Mouse (Mus musculus): ENCODE measurements around the gene Zfp239.

Zfp239 gene

DNA sequence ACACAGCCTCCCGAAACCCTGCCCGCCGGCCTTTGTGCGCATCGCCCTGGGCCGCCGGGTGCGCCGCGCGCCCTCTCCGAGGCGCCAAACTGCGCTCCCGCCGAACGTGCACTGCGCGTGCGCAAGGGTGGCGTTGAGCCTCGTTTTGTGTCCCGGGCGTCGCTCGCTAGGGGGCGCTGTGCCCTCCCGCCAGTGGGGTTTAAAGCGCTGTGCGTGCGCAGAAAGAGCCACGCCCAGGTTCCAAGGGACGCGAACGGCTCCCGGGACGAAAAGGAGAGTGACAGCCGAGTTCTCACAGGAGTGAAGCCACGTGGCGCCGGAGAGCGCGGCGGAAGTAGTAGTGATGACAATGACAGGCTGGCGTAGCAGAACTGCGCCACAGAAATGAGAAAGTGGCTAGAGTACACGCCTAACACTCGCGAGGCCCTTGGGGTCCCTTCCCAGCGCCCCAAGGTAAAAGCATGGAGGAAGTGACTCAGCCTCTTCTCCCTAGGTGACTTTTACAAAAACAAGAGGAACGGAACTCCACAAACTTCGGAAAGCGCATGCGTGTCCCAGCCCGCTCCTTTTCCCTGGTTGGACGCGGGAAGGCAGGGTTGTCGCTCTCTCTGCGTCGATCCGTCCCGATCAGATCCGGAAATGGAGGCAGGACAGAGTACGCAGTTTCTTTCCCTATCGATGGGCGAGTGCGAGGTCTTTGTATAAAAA lies 17.7 kb downstream of the Zfp239 start:
- DNase-seq = peak; percentile 99

DNA sequence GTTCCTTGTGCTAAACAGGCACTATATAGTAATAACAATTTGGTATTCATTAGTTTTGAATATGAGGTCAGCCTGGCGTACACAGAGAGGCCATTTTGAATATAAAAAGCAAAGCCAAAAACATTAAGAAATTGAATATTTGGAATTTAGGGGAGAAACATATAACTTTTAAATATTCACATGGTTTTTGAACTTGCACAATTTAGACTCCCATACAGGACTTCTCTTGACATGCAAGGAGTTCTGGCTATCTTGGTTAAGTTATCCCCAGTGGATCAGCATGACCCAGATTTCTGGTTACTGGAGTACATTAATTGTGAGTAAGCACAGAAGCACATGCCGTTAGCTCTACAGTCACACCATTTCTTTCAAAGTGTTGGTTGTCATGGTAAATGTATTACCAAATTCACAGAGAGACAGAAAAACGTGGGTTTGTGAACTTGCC lies 18.5 kb downstream of the Zfp239 start:
- DNase-seq = no peak

- DNase-seq = no peak
Observed at GRCm38 (mm10) chr6:117881229-117881628, 19.3 kb downstream of the Zfp239 start.

GRCm38 (mm10) chr6:117881997-117882396 lies 20.1 kb downstream of the Zfp239 start:
- DNase-seq = peak; percentile 63

DNA sequence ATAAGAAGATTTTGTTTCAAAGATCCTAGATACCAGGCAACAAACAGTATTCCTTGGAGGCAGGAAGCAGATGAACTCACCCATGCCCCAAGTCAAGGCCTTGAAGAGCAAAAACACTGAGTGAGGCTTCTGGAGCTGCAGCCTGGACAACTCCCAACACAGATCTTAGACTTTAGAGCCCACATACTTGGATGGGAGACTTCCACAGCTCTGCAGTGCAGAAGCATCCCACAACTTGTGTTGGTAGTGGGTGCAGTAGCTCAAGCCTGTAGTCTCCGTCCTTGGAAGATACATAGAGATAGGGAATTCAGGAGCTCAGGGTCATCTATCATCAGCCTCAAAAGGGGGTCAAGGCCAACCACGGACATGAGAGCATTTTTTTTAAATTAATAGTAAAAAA lies 24.0 kb downstream of the Zfp239 start:
- no peak for DNase-seq

DNA sequence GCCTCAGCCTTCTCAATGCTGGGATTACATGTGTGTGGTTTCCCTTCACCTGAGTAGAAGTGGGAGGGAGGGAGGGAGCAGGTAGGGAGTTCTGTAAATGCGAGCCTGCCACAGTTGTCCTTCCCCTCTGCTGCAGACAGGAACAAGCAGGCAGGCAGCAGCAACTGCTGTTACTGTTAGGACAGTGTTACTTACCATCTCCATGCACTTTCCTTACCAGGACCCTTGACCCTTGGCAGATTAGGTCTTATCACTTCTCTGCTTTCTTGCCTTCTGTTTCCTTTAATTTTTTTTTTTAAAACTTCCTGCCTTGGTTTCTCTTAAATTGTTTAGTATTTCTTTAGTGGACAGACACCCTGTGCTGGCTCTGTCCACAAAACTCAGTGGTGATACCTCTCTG lies 26.1 kb downstream of the Zfp239 start:
- DNase-seq = no peak

- DNase-seq = no peak
Observed at GRCm38 (mm10) chr6:117888642-117889096, 26.8 kb downstream of the Zfp239 start.

- peak; percentile 26 for DNase-seq
Observed at GRCm38 (mm10) chr6:117890257-117890656, 28.4 kb downstream of the Zfp239 start.

- DNase-seq = peak; percentile 38
Observed at GRCm38 (mm10) chr6:117891369-117892160, 29.7 kb downstream of the Zfp239 start.

DNA sequence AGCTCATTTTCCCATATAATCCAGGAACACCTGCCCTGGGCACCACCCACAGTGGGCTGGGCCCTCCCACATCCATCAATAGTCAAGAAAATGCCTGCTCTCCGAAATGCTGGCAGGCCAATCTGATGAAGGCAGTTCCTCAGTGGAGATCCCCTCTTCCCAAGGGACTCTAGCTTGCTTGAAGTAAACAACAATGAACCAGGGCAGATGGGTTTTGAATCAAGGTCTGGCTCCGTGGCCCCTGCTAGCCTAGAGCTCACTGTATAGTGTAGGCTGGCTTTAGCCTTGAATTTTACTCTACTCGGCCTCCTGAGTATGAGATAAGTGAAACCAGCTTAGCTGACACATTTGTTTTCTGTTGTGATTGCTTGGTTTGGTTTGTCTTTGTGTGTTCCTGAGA lies 30.5 kb downstream of the Zfp239 start:
- no peak for DNase-seq

DNA sequence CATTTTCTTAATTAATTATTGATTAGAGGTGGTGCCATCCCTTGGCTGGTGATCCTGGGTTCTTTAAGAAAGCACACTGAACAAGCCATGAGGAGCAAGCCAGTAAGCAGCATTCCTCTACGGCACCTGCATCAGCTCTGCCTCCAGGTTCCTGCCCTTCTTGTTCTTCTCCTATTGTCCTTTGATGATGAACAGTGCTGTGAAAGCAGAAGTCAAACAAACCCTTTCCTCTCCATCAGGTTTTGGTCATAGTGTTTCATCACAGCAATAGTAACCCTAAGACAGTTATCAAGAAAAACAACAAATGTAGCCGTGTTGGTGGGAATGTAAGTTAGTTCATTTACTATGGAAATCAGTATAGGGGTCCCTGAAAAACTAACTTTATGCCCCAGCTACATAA lies 31.5 kb downstream of the Zfp239 start:
- no peak for DNase-seq

- no peak for DNase-seq
Observed at GRCm38 (mm10) chr6:117897800-117898199, 35.9 kb downstream of the Zfp239 start.

- DNase-seq = peak; percentile 84
Observed at GRCm38 (mm10) chr6:117900126-117901080, 38.5 kb downstream of the Zfp239 start, which contains the start of gene Hnrnpf. Gene Hnrnpf (plus strand): TSS chr6:117900324.

DNA sequence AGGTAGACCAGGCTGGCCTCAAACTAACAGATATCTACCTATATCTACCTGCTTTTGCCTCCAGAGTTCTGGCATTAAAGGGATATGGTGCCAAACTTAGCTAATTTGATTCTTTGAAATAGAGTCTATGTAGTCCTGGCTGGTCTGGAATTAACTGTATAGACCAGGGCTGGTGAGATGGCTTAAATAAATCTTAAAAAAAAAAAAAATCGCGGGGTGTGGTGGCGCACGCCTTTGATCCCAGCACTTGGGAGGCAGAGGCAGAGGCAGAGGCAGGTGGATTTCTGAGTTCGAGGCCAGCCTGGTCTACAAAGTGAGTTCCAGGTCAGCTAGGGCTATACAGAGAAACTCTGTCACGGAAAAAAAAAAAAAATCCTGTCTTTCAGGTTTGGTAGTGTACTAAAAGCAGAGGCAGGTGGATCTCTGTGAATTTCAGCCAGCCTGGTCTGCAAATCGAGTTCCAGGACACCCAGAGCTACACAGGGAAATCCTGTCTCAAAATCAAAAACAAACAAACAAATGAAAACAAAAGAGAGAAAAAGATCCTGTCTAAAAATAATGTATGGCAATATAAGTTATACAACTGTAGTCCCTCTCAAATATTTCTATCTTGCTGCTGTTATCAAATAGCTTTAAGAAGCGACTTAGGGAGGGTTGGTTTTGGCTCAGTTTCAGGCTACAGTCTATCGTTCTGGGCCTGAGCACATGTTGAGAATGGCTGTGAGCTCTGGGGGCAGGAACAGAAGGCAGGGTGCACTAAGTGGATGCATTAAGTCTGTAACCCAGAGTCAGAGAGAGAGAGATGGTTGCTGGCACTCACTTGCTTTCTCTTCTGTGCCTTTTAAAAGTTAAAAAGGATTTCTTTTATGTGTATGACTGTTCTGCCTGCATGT lies 39.9 kb downstream of the Zfp239 start:
- DNase-seq = no peak

- no peak for DNase-seq
Observed at GRCm38 (mm10) chr6:117902556-117902955, 40.7 kb downstream of the Zfp239 start.

DNA sequence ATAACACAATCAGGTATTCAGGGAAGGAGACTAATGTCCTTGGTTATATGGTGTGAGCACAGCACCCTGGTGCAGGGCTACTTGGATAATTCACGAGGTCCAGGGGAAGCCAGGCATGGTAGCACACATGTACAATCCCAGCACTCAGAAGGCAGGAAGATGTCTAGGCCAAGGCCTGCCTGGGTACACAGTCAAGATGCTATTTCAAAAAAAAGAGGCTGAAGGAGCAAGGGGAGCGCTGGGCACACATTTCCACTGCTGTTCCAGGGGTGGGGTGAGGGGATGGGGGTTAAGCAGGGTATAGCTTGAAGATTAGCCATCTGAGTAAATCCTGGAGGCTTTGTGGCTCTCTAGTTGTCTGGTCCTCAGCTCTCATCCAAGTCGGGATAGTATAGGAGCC lies 41.9 kb downstream of the Zfp239 start:
- DNase-seq = no peak

GRCm38 (mm10) chr6:117905260-117905930 lies 43.5 kb downstream of the Zfp239 start:
- no peak for DNase-seq

DNA sequence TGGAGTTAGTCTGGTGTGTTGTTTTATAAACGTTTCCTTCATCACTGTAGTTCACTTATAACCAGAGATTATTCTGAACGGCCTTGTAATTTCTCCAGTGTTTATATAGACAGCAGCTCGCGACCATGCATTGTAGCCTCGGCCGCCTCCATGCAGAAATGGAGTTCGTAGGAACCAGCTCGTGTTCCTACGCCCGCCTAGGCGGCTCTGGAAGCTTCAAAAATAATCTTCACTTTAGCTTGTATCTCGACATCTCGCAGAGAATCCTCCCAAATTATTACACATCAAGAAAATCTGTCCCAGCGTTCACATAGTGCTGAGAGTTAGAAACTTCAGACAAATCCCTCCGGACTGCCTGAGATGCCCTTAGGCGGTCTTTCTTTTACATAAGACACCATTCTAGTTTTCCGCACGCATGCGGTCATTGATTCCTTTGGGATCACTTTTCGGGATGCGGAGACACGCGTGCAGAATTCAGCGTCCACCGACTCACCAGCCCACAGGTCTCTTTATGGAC lies 44.2 kb downstream of the Zfp239 start:
- peak; percentile 49 for DNase-seq

DNA sequence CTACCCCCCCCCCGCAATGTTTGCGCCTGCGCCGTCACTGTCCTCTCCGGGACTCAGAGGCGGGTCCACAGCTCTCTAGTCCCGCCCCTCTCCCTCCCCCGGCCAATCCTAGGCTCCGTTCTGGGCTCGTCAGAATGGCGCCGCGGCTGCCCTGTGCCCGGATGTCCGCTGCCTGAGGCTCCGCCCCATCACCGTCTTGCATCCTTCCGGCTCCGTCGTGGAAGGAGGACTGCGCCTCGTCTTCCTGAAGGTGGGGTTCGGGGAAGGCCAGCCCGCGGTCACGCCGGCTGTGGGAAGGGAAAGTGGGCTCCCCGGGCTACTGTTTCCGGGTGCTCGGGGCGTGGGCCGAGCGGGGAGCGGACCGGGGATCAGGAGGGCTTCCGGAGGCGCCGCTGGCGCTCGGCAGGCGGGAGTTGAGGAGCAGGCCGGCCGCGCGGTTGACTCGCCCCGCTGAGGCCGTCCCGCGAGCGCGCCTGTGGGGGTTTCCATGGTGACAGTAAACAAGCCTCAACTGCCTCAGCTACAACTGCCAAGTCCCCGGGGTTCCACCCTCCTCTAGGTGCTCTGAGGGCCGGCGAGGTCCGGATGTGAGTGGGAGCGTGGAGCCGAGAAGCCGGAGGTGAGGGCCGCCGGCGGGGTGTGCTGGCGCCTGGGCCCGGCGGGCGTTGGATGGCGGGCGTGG lies 44.8 kb downstream of the Zfp239 start:
- DNase-seq = peak; percentile 98

GRCm38 (mm10) chr6:117907301-117907978 lies 45.5 kb downstream of the Zfp239 start:
- peak; percentile 93 for DNase-seq
